Mouse (Mus musculus) limb, embryonic 14.5 days (tissue): ENCODE measurements around the gene Atf4. TPM values are rescaled to one million over a fixed set of nuclear protein-coding genes. Genes with fewer than 3 reads are reported as not detected.

ENCODE experiments used
- ATAC-seq: fragments of 200-750 bp; cut with Nextera tagmentation; 2 replicates; pipeline ENCODE4 v1.8.0; 2017; ENCODE audit warnings: low read depth, moderate number of reproducible peaks, moderate TSS enrichment; ENCODE audit not compliant: low FRiP score
- DNase-seq: peaks from one replicate; pipeline ENCODE4 v3.0.0-alpha.2; 2015; ENCODE audit warnings: low spot score
- H3K27ac ChIP-seq: fragments of 300-500 bp; sonication (generic); replicated peaks from 2 replicates; pipeline ENCODE4 v1.5.1; 2014; ENCODE audit warnings: low read depth, mild to moderate bottlenecking, low read length, moderate library complexity, mixed read lengths
- H3K27me3 ChIP-seq: fragments of 300-500 bp; sonication (generic); 2 replicates; pipeline ENCODE4 v1.6.1; 2014; ENCODE audit warnings: low read length, mixed read lengths; ENCODE audit not compliant: control insufficient read depth, insufficient read depth
- H3K36me3 ChIP-seq: fragments of 300-500 bp; sonication (generic); 2 replicates; pipeline ENCODE4 v1.6.1; 2014; ENCODE audit warnings: mild to moderate bottlenecking, low read length, moderate library complexity, mixed read lengths; ENCODE audit not compliant: control insufficient read depth, insufficient read depth
- H3K4me1 ChIP-seq: fragments of 300-500 bp; sonication (generic); 2 replicates; pipeline ENCODE4 v1.6.1; 2014; ENCODE audit warnings: antibody characterized with exemption, low read length, mixed read lengths; ENCODE audit not compliant: control insufficient read depth, insufficient read depth
- H3K4me2 ChIP-seq: fragments of 300-500 bp; sonication (generic); replicated peaks from 2 replicates; pipeline ENCODE4 v1.6.1; 2014; ENCODE audit warnings: low read depth, mild to moderate bottlenecking, low read length, moderate library complexity; ENCODE audit not compliant: severe bottlenecking
- H3K4me3 ChIP-seq: fragments of 300-500 bp; sonication (generic); replicated peaks from 2 replicates; pipeline ENCODE4 v1.5.1; 2014; ENCODE audit warnings: low read length
- H3K9ac ChIP-seq: fragments of 300-500 bp; sonication (generic); 2 replicates; pipeline ENCODE4 v1.6.1; 2014; ENCODE audit warnings: mild to moderate bottlenecking, low read depth, low read length, moderate library complexity; ENCODE audit not compliant: severe bottlenecking
- H3K9me3 ChIP-seq: fragments of 300-500 bp; sonication (generic); 2 replicates; pipeline ENCODE4 v1.6.1; 2016; ENCODE audit warnings: low read length; ENCODE audit not compliant: control insufficient read depth
- POLR2A ChIP-seq: fragments of 200-500 bp; IDR thresholded peaks from 2 replicates; pipeline ENCODE4 v1.8.0; 2012; ENCODE audit warnings: inconsistent platforms, mild to moderate bottlenecking, moderate library complexity, borderline replicate concordance; ENCODE audit not compliant: insufficient read depth, insufficient read length; ENCODE audit errors: extremely low read depth
- WGBS: fragments of 180-500 bp; shearing (Covaris S2); extraction: QIAGEN DNeasy Blood & Tissue Kit; methylation state at CpG from one replicate; pipeline ENCODE4 v1.1.7; 2014; 5-methylcytosine and 5-hydroxymethylcytosine counted together
- polyA plus RNA-seq, 2 experiments: library from polyadenylated mRNA; depleted of rRNA in 1 of 2; stranded (reverse) in 1 of 2; unstranded in 1 of 2; fragments of >200 nt; fragmentation: Nextera tagmentation in 1 of 2; extraction: Ambion mirVana in 1 of 2; gene quantifications; 2 replicates each; pipeline versions ENCODE4 v1.2.1 to v1.2.3; 2012 to 2014

The Atf4 gene
- polyA plus RNA-seq, 2 experiments, result 141 to 319 TPM

DNA sequence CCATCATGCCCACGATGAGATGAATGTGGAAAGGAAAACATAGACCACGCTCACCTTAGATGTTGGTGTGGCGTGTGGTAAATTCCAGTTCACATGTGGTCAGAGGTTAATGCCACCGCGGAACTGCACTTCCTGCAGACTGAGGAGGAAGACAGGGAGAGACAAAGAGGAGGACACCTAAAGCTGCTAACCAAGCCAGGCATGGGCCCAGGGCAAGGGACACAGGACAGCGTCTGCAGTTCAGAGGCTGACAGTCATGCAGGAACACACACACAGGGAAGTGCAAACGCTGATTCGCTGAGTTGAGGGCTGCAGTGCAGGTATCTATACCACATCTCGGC lies 38.5 kb upstream of the Atf4 start:
- ATAC-seq (no peak), DNase-seq (no peak)
- 58% methylated on average over 9 of the region's 9 CpGs for WGBS
- H3K27me3 ChIP-seq, result no peaks in the 10 kb centered on the region
- peaks cover 28% of the 10 kb centered on the region for H3K36me3 ChIP-seq
- no peak overlapping the region for H3K4me2 ChIP-seq
- H3K27ac ChIP-seq, result no peak overlapping the region
- H3K9ac ChIP-seq, result no peak overlapping the region
- H3K4me1 ChIP-seq, result no peaks in the 10 kb centered on the region
- H3K9me3 ChIP-seq, result no peaks in the 10 kb centered on the region
- TF ChIP-seq POLR2A, result no peak
- no peak overlapping the region for H3K4me3 ChIP-seq

DNA sequence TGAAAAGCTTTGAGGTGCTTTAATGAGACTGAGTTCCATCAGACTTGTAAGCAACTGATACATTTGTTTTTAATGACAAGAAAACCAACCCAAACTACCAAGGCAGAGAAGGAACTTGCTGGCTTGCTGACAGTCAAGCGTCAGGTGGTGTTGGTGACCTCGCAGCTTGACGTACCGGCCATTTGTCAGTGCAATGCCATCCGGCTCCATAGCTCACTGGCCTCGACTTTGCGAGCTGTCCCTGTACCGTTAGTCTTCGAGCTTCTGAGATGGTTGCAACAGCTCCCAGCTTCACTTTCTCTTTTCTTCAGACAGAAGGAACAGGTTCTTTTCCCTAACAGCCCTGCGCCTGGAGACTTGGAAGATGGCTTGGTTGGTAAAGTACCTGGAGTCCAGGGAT lies 37.5 kb upstream of the Atf4 start:
- H3K9me3 ChIP-seq, result no peaks in the 10 kb centered on the region
- no peak for TF ChIP-seq POLR2A
- no peak overlapping the region for H3K4me3 ChIP-seq
- no peak overlapping the region for H3K27ac ChIP-seq
- no peak for ATAC-seq
- 72% methylated on average over 10 of the region's 10 CpGs for WGBS
- no peak overlapping the region for H3K4me2 ChIP-seq
- no peaks in the 10 kb centered on the region for H3K4me1 ChIP-seq
- peaks cover 18% of the 10 kb centered on the region for H3K36me3 ChIP-seq
- DNase-seq, result no peak
- H3K9ac ChIP-seq, result no peak overlapping the region
- no peaks in the 10 kb centered on the region for H3K27me3 ChIP-seq

DNA sequence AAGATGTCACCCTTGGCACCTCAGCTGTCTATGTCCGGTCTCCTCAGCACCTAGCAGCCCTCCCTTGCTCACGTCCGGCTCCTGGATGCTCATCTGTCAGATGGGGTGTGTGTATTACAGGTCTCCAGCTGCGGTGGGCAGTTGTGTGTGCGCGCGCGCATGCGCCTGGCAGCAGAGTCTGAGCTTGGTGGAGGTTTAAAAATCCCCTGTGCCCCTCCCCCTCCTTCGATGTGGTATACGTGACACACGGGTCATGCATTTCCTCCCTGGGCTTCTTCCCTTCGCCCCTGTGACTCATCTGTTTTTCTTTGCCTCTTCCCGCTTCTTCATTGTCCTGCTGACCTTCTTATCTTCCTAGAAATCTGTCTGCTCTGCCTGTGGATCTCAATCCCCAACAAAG lies 35.8 kb upstream of the Atf4 start:
- DNase-seq, result peak; percentile 23
- H3K4me1 ChIP-seq, result no peaks in the 10 kb centered on the region
- no peak for TF ChIP-seq POLR2A
- no peaks in the 10 kb centered on the region for H3K27me3 ChIP-seq
- no peaks in the 10 kb centered on the region for H3K9me3 ChIP-seq
- no peak overlapping the region for H3K9ac ChIP-seq
- no peak for ATAC-seq
- no peak overlapping the region for H3K4me2 ChIP-seq
- H3K36me3 ChIP-seq, result peaks cover 3% of the 10 kb centered on the region; the same call in 1 of the 2 replicates
- no peak overlapping the region for H3K4me3 ChIP-seq
- no peak overlapping the region for H3K27ac ChIP-seq
- 34% methylated on average over 14 of the region's 14 CpGs for WGBS

DNA sequence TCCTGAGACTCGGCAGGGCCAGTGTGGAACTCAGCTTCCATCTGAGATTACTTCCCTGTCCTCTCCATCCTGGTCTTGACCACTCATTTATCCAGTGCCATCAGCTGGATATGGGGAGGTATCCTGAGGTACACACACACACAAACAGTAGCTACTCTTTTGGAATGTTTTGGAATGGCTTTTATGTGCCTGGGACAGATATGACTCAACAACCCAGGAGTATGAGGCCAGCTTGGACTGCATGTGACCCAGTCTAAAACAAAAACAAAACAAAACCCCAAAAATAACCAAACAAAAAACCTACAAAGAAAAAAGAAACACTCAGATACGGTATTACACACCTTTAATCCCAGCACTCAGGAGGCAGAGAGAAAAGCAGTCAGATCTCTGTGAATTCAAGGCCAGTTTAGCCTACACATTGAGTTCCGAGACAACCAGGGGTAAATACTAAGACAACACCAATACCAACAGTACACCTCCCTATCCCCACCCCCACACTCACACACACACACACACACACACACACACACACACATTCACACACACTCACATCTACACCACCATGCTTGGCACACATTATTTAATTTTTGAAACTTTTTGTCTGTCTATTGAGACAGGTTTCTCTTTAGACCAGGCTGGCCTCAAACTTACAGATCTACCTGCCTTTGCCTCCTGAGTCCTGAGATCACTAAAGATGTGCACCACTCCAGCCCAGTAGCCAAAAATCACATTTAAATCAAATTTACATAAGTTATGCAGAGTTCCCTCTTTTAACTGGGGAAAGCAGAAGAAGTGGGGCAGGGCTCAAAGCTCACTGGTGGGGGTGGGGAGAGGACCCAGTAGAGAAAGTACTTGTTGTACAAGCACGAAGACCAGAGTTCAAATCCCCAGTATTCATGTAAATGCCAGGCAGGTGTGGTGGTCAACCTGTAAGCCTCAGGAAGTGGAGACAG lies 35.0 kb upstream of the Atf4 start:
- Histone ChIP-seq H3K36me3 (no peaks in the 10 kb centered on the region; the same call in 1 of the 2 replicates), H3K4me3 (no peak overlapping the region), H3K27me3 (no peaks in the 10 kb centered on the region), H3K27ac (no peak overlapping the region), H3K9me3 (no peaks in the 10 kb centered on the region), H3K4me1 (no peaks in the 10 kb centered on the region), H3K9ac (no peak overlapping the region), H3K4me2 (no peak overlapping the region)
- ATAC-seq, result no peak
- DNase-seq, result no peak
- WGBS, result 80% methylated on average over 4 of the region's 4 CpGs
- no peak for TF ChIP-seq POLR2A

DNA sequence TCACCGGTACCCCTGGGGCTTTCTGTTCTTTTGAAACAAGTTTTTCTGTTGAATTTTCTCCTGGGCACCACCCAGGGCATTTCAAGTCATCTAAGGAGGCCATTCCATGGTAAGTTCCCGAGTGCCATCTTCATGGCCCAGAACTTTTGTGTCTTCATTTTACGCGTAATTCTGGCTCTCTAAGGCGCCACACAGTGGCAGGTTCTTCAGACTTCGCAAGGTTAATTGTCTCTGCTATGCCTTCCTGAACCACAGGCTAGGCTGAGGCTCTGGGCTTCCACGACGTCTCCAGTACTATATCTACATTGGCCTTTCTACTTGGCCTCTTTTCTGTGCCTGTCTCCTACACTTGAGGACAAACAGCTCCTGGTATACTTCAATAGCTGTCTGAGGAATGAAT lies 34.0 kb upstream of the Atf4 start:
- H3K4me1 ChIP-seq, result no peaks in the 10 kb centered on the region
- no peaks in the 10 kb centered on the region for H3K27me3 ChIP-seq
- no peaks in the 10 kb centered on the region; the same call in 1 of the 2 replicates for H3K36me3 ChIP-seq
- no peak overlapping the region for H3K27ac ChIP-seq
- no peaks in the 10 kb centered on the region for H3K9me3 ChIP-seq
- TF ChIP-seq POLR2A, result no peak
- no peak overlapping the region for H3K4me3 ChIP-seq
- no peak overlapping the region for H3K9ac ChIP-seq
- ATAC-seq (no peak), DNase-seq (no peak)
- no peak overlapping the region for H3K4me2 ChIP-seq
- 65% methylated on average over 8 of the region's 8 CpGs for WGBS
